Mouse (Mus musculus): ENCODE data around the gene Ddx43. TPM values are rescaled to one million over a fixed set of nuclear protein-coding genes. Genes with fewer than 3 reads are reported as not detected.
"Not testable (repeated sequence)": the region's sequence is repeated elsewhere in the genome, so short reads cannot be mapped to it uniquely, and the experiment has no call there.

Ddx43 gene
- total RNA-seq (2014; fragmentation: Nextera tagmentation) = not detected in 2 replicates
- total RNA-seq (2017) = 0.05 TPM in 1 of 2 replicates, not detected in the other
- not detected in 2 replicates for polyA plus RNA-seq (2012)

DNA sequence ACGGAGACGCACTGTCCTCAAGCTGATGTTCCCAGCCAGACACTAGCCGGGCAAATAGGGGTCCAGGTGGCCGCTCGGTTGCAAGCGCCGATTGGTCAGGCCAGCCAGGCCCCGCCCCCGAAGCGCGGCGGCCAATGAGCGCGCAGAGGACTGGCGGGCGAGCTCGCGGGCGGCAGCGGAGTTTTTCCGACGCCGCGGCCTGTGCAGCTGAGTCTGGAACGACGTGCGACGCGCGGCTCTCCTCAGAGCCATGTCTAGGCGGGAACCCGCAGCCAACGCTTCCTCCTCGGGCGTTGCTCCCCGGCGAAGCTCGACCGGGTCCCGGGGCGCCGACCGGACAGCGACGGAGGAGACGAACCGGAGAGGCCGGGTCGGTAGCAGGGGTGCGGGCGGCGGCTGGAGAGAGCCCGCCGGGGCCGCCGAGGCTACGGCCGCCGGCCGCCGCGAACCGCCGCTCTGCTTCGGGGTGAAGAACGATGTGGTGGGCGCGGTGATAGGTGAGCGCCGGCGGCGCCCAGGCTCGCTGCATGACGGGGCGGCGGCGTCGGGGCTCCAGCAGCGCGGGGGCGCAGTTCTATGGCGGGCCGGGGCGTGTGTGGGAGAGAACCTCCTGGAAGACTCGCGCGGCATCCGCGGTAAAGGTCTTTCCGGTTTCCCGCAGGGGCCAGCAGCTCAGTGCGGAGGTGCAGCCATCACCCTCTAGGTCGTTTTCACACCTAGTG lies at the start of gene Ddx43:
Ddx43 (plus strand) TSS at position 148 of the 722 bp plus-strand sequence.
- Histone ChIP-seq H3K27me3 (ENCODE audit: insufficient read depth, low read length) (peaks cover 3% of the 10 kb centered on the region), H3K4me3 (ENCODE audit: low read depth, low read length) (no peak within 1 kb of the TSS), H3K4me1 (ENCODE audit: insufficient read depth, low read depth, low read length) (no peaks in the 10 kb centered on the region), H3K9me3 (replicated peaks) (peaks cover 7% of the 10 kb centered on the region), H3K36me3 (replicated peaks) (no peaks in the 10 kb centered on the region)
- ATAC-seq (ENCODE audit: extremely low read depth, insufficient number of reproducible peaks, low FRiP score, poor library complexity, severe bottlenecking) (no peak), DNase-seq (ENCODE audit: low spot score) (no peak)
- TF ChIP-seq TAL1 (conservative IDR thresholded peaks at IDR 0.05; ENCODE audit: low read depth, low read length) = no peak
- no peak for TF ChIP-seq POLR2AphosphoS5 (IDR thresholded peaks at IDR 0.05; ENCODE audit: insufficient replicate concordance, low read depth, low read length)
- no peak for TF ChIP-seq GATA2 (IDR thresholded peaks at IDR 0.05; ENCODE audit: borderline replicate concordance, low read depth, low read length)
- no peak for TF ChIP-seq GATA1 (IDR thresholded peaks at IDR 0.05; ENCODE audit: borderline replicate concordance, low read length)

- ATAC-seq (ENCODE audit: extremely low read depth, insufficient number of reproducible peaks, low FRiP score, poor library complexity, severe bottlenecking) = no peak
- H3K36me3 ChIP-seq (replicated peaks) = no peaks in the 10 kb centered on the region
- no peak for TF ChIP-seq GATA1 (IDR thresholded peaks at IDR 0.05; ENCODE audit: borderline replicate concordance, low read length)
- no peak for TF ChIP-seq TAL1 (conservative IDR thresholded peaks at IDR 0.05; ENCODE audit: low read depth, low read length)
- TF ChIP-seq POLR2AphosphoS5 (IDR thresholded peaks at IDR 0.05; ENCODE audit: insufficient replicate concordance, low read depth, low read length) = no peak
- DNase-seq (ENCODE audit: low spot score) = no peak
- H3K27me3 ChIP-seq (ENCODE audit: insufficient read depth, low read length) = peaks cover 5% of the 10 kb centered on the region
- no peak overlapping the region for H3K4me3 ChIP-seq (ENCODE audit: low read depth, low read length)
- H3K4me1 ChIP-seq (ENCODE audit: insufficient read depth, low read depth, low read length) = no peaks in the 10 kb centered on the region
- H3K9me3 ChIP-seq (replicated peaks) = no peaks in the 10 kb centered on the region
These were observed 48.6 kb upstream of the Ddx43 start for GRCm38 (mm10) chr9:78347004-78347403.

- DNase-seq (ENCODE audit: low spot score); H3K27me3 ChIP-seq (ENCODE audit: insufficient read depth, low read length); H3K4me3 ChIP-seq (ENCODE audit: low read depth, low read length); H3K9me3 ChIP-seq (replicated peaks); H3K36me3 ChIP-seq (replicated peaks); H3K4me1 ChIP-seq (ENCODE audit: insufficient read depth, low read depth, low read length); ATAC-seq (ENCODE audit: extremely low read depth, insufficient number of reproducible peaks, low FRiP score, poor library complexity, severe bottlenecking): not testable (repeated sequence)
These were observed 47.2 kb upstream of the Ddx43 start for GRCm38 (mm10) chr9:78348206-78349004.

DNA sequence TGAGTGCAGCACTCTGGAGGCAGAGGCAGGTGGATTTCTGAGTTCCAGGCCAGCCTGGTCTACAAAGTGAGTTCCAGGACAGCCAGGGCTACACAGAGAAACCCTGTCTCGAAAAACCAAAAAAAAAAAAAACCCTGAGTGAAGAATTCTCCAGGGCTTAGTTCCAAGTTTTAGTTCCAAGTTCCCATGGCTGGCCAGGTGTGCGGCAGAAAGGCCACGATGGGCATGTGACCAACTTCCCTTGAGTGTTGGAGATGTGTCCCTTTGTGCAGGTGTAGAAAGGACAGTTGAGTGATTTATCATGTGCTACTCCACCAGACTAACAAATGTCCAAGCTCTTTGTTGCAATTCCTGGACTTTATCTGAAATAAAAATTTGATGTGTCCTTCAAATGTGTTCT lies 46.4 kb upstream of the Ddx43 start:
- DNase-seq (ENCODE audit: low spot score); H3K36me3 ChIP-seq (replicated peaks); H3K9me3 ChIP-seq (replicated peaks); H3K4me1 ChIP-seq (ENCODE audit: insufficient read depth, low read depth, low read length); ATAC-seq (ENCODE audit: extremely low read depth, insufficient number of reproducible peaks, low FRiP score, poor library complexity, severe bottlenecking); H3K4me3 ChIP-seq (ENCODE audit: low read depth, low read length): not testable (repeated sequence)
- H3K27me3 ChIP-seq (ENCODE audit: insufficient read depth, low read length) = peaks cover 11% of the 10 kb centered on the region

DNA sequence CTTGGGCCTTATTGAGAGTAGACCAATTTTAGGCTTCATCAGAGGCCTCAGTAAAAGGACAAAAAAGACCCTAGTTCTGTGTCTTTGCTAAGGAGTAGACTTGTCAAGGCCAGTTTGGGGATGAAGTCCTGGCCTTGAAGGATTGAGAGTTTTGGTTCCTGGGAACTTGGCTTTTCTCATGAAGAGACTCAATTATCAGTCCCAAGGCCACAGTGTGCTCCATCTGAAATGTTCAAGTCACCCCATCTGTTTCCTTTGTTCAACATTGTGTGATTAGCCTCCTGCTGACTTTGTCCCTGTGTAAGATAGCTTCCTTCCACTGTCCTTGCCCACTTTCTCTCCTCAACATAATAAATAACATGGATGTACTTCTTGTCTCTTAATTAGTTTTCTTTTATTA lies 45.6 kb upstream of the Ddx43 start:
- not testable (repeated sequence) for H3K9me3 ChIP-seq (replicated peaks); H3K4me3 ChIP-seq (ENCODE audit: low read depth, low read length); ATAC-seq (ENCODE audit: extremely low read depth, insufficient number of reproducible peaks, low FRiP score, poor library complexity, severe bottlenecking); H3K36me3 ChIP-seq (replicated peaks); H3K4me1 ChIP-seq (ENCODE audit: insufficient read depth, low read depth, low read length); DNase-seq (ENCODE audit: low spot score)
- peaks cover 11% of the 10 kb centered on the region for H3K27me3 ChIP-seq (ENCODE audit: insufficient read depth, low read length)

- H3K27me3 ChIP-seq (ENCODE audit: insufficient read depth, low read length) = peaks cover 11% of the 10 kb centered on the region
- DNase-seq (ENCODE audit: low spot score) (no peak), ATAC-seq (ENCODE audit: extremely low read depth, insufficient number of reproducible peaks, low FRiP score, poor library complexity, severe bottlenecking) (no peak)
- H3K4me3 ChIP-seq (ENCODE audit: low read depth, low read length) = no peak overlapping the region
- no peaks in the 10 kb centered on the region for H3K4me1 ChIP-seq (ENCODE audit: insufficient read depth, low read depth, low read length)
- no peak for TF ChIP-seq GATA2 (IDR thresholded peaks at IDR 0.05; ENCODE audit: borderline replicate concordance, low read depth, low read length)
- no peak for TF ChIP-seq POLR2AphosphoS5 (IDR thresholded peaks at IDR 0.05; ENCODE audit: insufficient replicate concordance, low read depth, low read length)
- no peak for TF ChIP-seq CTCF (IDR thresholded peaks at IDR 0.05; ENCODE audit: low read depth, low read length)
- no peak for TF ChIP-seq GATA1 (IDR thresholded peaks at IDR 0.05; ENCODE audit: borderline replicate concordance, low read length)
- no peak for TF ChIP-seq TAL1 (conservative IDR thresholded peaks at IDR 0.05; ENCODE audit: low read depth, low read length)
- no peaks in the 10 kb centered on the region for H3K9me3 ChIP-seq (replicated peaks)
- H3K36me3 ChIP-seq (replicated peaks) = no peaks in the 10 kb centered on the region
These were observed 43.9 kb upstream of the Ddx43 start for GRCm38 (mm10) chr9:78351504-78352220.
